Mouse (Mus musculus) gastrocnemius, postnatal 4 days (tissue): ENCODE data around the gene Ginm1. TPM values are rescaled to one million over a fixed set of nuclear protein-coding genes. Genes with fewer than 3 reads are reported as not detected.

Experiments used
- DNase-seq, 2 experiments: peaks; one replicate each; pipeline ENCODE4 v3.0.0; 2021 to 2022; ENCODE audit warnings: low spot score in 2 of 2, mixed read lengths in 2 of 2
- long read RNA-seq, 2 experiments: library from polyadenylated mRNA; stranded (forward); transcript quantifications; one replicate each; pipeline ENCODE4 v2.0.0; 2021
- total RNA-seq, 2 experiments: library from RNA; stranded (reverse); gene quantifications; 2 replicates each; pipeline ENCODE4 v1.2.3; 2021

Ginm1 gene
- 10 to 100 TPM; 55.6 to 61.6 TPM for total RNA-seq
- long read RNA-seq, experiment 1, transcript Ginm1-204 (8 exons, 1,525 nt) = major isoform, 85 of 104 reads
- long read RNA-seq, experiment 1, partial matches to known transcripts = 3 of 104 reads
- long read RNA-seq, experiment 1, other reads (novel, unspliced or antisense) = 11 of 104 reads
- long read RNA-seq, experiment 2, transcript Ginm1-204 (8 exons, 1,525 nt) = major isoform, 77 of 96 reads
- long read RNA-seq, experiment 2, transcript Ginm1-201 (8 exons, 1,557 nt) = minor isoform, 9 of 96 reads
- long read RNA-seq, experiment 2, partial matches to known transcripts = 0 of 96 reads
- long read RNA-seq, experiment 2, other reads (novel, unspliced or antisense) = 6 of 96 reads

- peak; percentile 85 to 92 for DNase-seq
Observed at GRCm38 (mm10) chr10:7792751-7793385, at the start of gene Ginm1, which contains the start of gene Ppil4. Gene Ginm1, minus strand, starts transcription at chr10:7792824. Gene Ppil4, plus strand, starts transcription at chr10:7792891.

- peak in 1 of 2 experiments; percentile 41 for DNase-seq
Observed at GRCm38 (mm10) chr10:7841571-7842080, 49.0 kb upstream of the Ginm1 start.

DNA sequence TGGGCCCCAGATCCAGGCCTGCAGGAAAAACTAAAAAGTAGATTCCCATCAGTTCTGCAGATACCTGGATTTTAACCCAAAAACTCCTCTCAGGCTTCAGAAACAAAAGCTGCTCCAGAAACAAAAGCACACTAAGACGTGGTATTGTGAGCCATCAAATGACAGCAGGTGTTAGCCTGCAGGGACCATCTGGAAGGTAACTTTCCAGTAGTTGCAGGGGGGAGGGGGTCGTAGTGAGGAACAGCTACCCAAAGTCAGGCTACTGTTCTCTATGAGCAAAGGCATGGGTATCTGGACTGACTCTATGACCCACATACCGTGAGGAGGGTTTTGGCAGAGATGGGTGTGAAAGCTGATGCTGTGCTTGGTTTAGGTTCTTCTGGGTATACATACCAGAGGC is 48.2 kb upstream of the Ginm1 start:
- no peak for DNase-seq

DNA sequence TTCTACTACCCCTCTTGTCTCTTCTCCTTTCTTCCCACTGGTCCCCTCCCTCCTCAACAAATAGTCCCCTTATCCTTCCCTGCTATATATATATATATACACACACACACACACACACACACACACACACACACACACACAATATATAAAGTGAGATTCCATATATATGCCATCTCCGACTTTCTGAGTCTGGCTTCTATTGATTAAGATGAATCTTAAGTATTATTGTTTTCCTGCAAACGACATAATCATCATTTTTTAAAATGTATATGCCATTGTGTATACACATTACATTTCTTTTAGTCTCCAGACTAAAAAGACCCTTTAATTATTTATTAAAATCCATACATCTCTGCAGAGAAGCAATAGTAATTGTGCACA is 47.7 kb upstream of the Ginm1 start:
- DNase-seq = no peak

DNA sequence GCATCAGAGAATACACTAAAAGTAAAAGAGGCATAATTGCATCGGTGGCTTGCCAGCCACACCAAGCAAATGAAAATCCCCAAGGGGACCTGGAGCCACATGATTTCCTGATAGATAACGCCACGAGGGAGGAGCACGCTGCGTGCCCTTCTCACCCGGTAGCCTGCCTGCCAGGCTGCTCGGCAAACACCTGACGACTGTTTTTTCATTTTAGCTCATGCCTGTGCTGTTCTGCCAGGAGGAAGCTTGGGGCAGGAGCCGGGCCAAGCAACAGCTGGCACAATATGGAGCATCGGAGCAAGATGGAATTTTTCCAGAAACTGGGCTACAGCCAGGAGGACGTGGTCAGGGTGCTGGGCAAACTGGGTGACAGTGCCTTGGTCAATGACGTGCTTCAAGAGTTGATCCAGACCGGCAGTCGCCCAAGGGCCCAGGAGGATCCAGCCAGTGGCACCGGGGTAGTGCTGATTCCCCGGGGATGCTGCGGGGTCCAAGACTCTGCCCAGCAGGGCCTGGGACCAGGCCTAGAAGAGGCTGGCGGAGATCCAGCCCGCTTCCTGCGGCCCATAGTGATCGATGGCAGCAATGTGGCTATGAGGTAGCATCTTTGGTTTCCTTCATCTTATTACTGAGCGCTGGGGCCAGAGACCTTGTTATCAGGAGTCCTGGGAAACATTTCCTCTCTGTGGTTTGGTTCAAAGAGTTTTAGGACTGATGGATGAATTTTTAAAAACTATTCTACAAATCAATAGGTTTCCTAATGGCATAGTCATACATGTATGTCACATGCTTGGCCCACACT is 47.1 kb upstream of the Ginm1 start:
- DNase-seq = no peak

DNA sequence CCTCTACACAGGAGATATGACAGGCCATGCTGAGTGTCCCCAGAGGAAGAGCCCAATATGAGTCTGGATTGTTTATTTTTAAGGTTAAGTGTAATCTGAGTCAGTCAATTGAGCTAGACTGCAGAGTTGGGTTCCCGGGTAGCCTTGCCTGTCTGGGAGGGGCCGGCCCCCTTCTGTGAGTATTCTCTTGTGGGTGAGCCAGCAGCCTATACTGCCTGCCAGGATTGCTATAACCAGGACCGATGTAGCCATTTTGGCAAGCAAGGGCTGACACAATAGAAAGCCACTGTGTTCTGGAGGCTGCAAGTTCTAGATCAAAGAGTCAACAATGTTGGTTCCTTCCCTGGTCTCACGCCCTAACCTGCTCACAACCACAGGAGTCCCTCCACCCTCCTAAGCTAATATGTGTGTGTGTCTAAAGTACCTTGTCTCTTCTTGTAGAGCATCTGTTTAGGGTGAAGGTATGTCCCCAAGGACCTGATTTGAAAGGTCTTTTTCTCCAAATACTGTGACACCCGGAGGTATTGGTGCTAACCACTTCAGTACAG is 46.3 kb upstream of the Ginm1 start:
- DNase-seq = no peak

DNA sequence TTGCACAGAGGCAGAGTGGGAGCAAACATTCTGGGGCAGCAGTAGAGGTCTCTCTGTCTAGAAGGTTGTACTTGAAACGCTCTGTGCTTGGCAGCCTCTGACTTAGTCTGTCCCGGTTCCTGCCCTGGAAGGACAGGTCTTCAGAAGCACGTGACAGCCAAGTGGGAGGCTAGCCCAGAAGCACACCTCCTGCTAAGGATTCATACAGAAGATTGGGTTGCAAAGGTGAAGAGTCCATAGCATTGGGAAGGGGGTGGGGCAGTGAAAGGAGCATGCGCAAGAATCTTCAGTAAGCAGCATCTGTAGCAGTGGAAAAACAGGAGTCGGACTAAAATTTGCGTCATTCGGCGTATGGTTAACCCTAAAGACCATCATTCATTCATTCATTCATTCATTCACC is 45.4 kb upstream of the Ginm1 start:
- DNase-seq = no peak

- DNase-seq = no peak
Observed at GRCm38 (mm10) chr10:7837446-7837845, 44.8 kb upstream of the Ginm1 start.

- no peak for DNase-seq
Observed at GRCm38 (mm10) chr10:7836902-7837301, 44.3 kb upstream of the Ginm1 start.

DNA sequence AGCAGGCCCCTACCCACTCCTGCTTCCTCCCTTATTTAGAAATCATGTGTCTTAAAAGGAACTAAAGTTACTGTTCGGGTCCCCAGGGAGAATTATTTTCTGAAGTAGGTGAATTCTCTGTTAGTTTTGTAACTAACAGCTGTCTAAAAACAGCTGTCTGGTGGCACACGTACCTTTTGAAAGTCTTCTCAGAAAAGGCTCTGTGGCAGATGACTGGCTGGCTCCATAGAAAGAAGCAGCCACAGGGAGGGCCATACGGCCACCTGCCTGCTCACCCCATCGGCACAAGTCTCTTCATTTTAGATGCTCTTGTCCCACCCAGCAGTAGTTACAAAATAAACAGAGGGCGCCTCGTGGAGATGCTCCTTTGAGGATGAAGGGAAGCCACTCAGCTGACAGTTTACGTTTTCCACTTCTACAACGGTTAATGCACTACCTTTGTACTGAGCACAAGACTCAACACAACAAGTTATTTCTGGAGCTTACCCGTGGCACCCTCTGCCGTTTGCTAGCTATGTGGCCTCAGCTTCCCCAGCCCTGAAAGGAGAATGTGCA is 42.1 kb upstream of the Ginm1 start:
- no peak for DNase-seq

DNA sequence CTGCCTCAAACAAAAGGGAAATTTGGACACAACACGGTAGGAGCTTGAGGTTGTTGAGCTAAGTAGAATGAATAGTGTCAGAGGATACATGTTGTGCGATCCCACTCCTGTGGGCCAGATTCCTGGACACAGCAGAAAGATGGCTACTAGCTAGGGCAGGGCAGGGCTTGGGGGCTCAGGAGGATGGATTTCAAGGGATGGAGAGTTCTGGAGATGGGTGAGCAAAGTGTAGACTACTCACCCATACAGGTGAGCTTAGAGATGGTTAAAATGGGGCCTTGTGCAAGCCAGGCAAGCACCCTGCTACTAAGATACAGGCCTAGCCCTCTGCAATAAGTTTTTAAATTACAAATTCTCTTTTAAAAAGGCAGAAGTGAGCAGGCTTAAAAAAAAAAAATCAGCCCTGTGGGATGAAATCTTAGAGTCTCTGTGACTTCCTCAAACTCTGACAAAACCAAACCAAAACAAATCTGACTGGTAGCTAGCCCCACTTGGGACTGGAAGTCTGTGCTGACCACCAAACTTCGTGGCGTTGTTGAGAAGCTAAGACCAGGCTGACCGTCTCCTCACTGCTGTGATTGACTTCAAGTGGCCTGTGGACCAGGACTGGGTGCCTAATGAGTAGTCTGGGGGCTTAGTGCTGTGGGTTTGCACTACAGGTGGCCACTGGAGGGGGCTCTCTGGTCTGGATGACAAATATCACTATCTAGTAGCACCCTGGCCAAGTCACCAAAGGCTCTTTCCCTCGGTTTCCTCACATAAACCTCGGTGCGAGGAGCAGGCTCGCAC is 40.9 kb upstream of the Ginm1 start:
- DNase-seq = no peak

DNA sequence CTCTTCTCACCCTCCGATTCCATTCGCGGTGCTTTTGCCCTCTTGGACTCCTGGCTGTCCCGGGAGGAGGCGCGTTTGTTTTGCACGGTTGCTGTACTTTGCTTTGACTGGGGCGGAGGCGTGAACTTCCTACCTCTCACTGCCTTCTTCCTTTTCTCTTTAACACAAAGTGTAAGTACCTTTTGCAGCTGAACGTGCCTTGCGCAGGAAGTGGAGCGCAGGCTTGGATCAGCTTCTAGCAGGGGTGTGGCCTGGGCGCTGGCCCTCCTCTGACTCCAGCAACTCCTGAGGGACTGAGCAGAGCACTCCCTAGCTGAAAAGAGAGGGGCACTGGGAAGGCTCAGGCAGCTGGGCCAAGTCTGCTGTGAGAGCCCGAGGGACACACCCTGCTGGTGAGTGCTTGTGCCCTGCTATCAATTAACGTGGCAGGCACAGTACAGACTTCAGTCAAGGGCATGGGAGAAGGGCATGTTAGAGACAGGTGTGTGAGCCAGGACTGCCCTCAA is 39.6 kb upstream of the Ginm1 start, which contains the start of gene Zc3h12d:
Gene Zc3h12d, plus strand, starts transcription at position 300 of the 506 bp plus-strand sequence.
- no peak for DNase-seq

GRCm38 (mm10) chr10:7826106-7826505 is 33.5 kb upstream of the Ginm1 start:
- no peak for DNase-seq

DNA sequence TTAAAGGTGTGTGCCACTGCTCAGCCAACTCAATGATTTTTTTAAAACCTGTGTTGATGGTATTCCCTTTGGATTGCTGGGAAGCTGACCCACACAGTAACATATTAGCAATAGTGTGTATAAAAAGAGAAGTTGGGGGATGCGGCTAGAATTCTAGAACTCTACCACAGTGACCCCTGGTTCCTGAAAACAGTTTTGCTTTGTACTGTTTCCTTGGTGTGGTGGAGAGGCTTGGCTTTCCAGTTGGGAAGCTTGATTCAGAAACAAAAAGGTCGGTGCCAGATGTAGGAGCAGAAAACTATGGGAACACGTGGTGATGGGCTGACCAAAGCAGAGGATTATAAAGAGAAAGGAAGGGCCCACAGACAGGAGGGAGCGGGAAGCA is 32.6 kb upstream of the Ginm1 start:
- DNase-seq = no peak

DNA sequence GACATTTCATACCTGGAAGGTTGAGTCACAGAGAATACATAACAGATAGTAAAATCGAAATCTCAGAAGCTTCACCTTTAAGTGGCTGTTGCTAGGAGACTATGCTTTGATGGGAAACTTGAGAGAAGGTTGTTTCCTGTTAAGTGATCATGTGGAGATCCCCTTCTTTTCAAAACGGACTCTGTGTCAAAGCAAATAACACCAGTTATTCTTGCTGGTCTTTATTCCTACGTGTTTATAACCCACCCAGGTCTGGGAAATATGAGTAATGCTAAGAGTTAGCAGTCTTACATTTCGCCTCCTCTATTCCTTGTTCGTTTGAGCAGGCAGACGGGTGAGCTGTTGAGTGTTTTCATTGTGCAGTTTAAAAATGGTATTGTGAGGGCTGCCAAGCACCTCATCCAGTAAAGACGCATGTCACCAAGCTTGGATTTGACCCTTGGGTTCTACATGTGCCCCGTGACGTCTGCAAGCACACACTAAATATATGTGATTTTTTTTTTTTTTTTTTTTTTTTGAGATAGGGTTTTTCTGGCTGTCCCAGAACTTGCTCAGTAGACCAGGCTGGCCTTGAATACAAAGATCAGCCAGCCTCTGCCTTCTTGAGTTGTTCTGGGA is 32.1 kb upstream of the Ginm1 start:
- DNase-seq = no peak

DNA sequence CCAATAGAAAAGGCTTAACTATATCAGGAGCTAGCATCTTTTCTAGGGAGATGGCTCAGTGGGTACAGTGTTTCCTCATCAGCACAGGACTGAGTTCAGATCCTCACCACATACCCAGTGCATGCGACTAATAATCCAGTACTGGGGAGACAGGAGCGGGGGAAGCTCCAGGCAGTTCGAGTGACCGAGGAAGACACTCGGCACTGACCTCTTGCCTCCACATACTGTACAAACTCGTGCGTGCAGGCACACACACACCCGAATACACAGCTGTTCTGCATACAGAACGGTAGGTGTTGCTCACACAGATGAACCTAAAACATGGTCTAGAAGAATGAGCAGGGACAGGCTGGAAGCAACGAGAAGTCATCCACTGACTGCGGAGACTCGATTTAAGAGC is 29.4 kb upstream of the Ginm1 start:
- no peak for DNase-seq

GRCm38 (mm10) chr10:7820171-7820570 is 27.5 kb upstream of the Ginm1 start:
- DNase-seq = no peak

DNA sequence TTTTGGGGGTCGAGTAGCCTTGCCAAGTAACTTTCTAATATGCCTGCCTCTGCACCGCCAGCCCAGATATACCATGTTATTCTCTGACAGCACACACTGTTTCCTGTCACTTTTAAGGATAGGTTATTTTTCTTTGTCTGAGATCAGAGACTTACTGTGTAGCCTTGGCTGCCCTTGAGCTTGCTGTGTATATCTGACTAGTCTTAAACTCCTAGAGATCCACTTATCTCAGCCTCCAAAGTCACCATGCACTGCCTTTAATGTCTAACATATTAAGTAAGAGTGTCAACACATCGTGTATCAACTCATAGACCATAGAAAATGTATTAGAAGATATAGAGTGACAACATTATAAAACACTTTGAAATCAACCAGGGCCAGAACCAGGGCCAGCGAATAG is 27.0 kb upstream of the Ginm1 start:
- DNase-seq = no peak

GRCm38 (mm10) chr10:7819156-7819555 is 26.5 kb upstream of the Ginm1 start:
- no peak for DNase-seq

GRCm38 (mm10) chr10:7818676-7819075 is 26.1 kb upstream of the Ginm1 start:
- no peak for DNase-seq
